Mouse (Mus musculus) CH12.LX (cell line): ENCODE measurements around the gene Pex19.
A peak's percentile ranks its signal among the peaks of the same experiment; 100 is the strongest.

Experiments used
- BHLHE40 ChIP-seq: IDR thresholded peaks from 2 replicates; pipeline ENCODE4 v1.6.1; 2011; ENCODE audit warnings: mild to moderate bottlenecking, low read depth, low read length, improper control_type of control experiment
- CTCF ChIP-seq, 2 experiments: IDR thresholded peaks in 1 of 2; conservative IDR thresholded peaks in 1 of 2; 2 replicates each; pipeline ENCODE4 v1.5.1; 2011 to 2012; ENCODE audit warnings: low read depth in 2 of 2, low read length in 2 of 2, improper control_type of control experiment in 1 of 2, inconsistent platforms in 1 of 2, mild to moderate bottlenecking in 1 of 2, moderate library complexity in 1 of 2
- POLR2A ChIP-seq: IDR thresholded peaks from 2 replicates; pipeline ENCODE4 v1.6.1; 2011; ENCODE audit warnings: low read depth, mild to moderate bottlenecking, improper control_type of control experiment, low read length
- USF2 ChIP-seq: conservative IDR thresholded peaks from 2 replicates; pipeline ENCODE4 v1.6.1; 2011; ENCODE audit warnings: low read depth, low read length, improper control_type of control experiment
- ZNF384 ChIP-seq: IDR thresholded peaks from 2 replicates; pipeline ENCODE4 v1.6.1; 2012; ENCODE audit warnings: low read depth, low read length, improper control_type of control experiment, inconsistent platforms

GRCm38 (mm10) chr1:172147835-172148278 lies 21.3 kb downstream of the Pex19 start, which contains the start of gene Dcaf8:
- TF ChIP-seq CTCF (conservative IDR thresholded peaks at IDR 0.05 in 1 of 2, IDR thresholded peaks at IDR 0.05 in 1 of 2; ENCODE audit: low read depth in 2 of 2, low read length in 2 of 2) (no peak), POLR2A (peak; percentile 94), BHLHE40 (peak; percentile 52; the same call in 1 of the 2 replicates), USF2 (no peak), ZNF384 (no peak)
